Mouse (Mus musculus): Measurements from ENCODE around the gene Zwint. TPM values are rescaled to one million over a fixed set of nuclear protein-coding genes. Genes with fewer than 3 reads are reported as not detected.

Zwint gene
- polyA plus RNA-seq, 1 experiment from 2014 or later, result 249 TPM

- 62% methylated on average over 1 of the region's 1 CpGs for WGBS
- Histone ChIP-seq H3K36me3 (peaks cover 55% of the 10 kb centered on the region), H3K27me3 (no peaks in the 10 kb centered on the region), H3K4me2 (no peak overlapping the region), H3K4me1 (no peaks in the 10 kb centered on the region), H3K9ac (no peak overlapping the region), H3K9me3 (replicated peaks) (no peaks in the 10 kb centered on the region), H3K4me3 (replicated peaks) (no peak overlapping the region), H3K27ac (no peak overlapping the region)
- ATAC-seq (replicated peaks; ENCODE audit: low FRiP score), result no peak
Measured at GRCm38 (mm10) chr10:72669086-72669485, 14.4 kb downstream of the Zwint start.

GRCm38 (mm10) chr10:72675971-72676370 lies 21.3 kb downstream of the Zwint start:
- Histone ChIP-seq H3K27me3 (no peaks in the 10 kb centered on the region), H3K9me3 (replicated peaks) (no peaks in the 10 kb centered on the region), H3K4me1 (no peaks in the 10 kb centered on the region), H3K27ac (no peak overlapping the region), H3K4me2 (no peak overlapping the region), H3K4me3 (replicated peaks) (no peak overlapping the region), H3K36me3 (peaks cover 14% of the 10 kb centered on the region), H3K9ac (no peak overlapping the region)
- ATAC-seq (replicated peaks; ENCODE audit: low FRiP score), result no peak
- WGBS, result 91% methylated on average over 6 of the region's 6 CpGs

- Histone ChIP-seq H3K4me2 (no peak overlapping the region), H3K9me3 (replicated peaks) (no peaks in the 10 kb centered on the region), H3K27ac (no peak overlapping the region), H3K9ac (no peak overlapping the region), H3K27me3 (no peaks in the 10 kb centered on the region), H3K4me1 (no peaks in the 10 kb centered on the region), H3K36me3 (peaks cover 14% of the 10 kb centered on the region), H3K4me3 (replicated peaks) (no peak overlapping the region)
- 76% methylated on average over 1 of the region's 1 CpGs for WGBS
- no peak for ATAC-seq (replicated peaks; ENCODE audit: low FRiP score)
Measured at GRCm38 (mm10) chr10:72676550-72676949, 21.9 kb downstream of the Zwint start.

- H3K9ac ChIP-seq, result no peak overlapping the region
- no peaks in the 10 kb centered on the region for H3K4me1 ChIP-seq
- no peaks in the 10 kb centered on the region for H3K9me3 ChIP-seq (replicated peaks)
- no peaks in the 10 kb centered on the region for H3K27me3 ChIP-seq
- no peak for ATAC-seq (replicated peaks; ENCODE audit: low FRiP score)
- no peak overlapping the region for H3K4me3 ChIP-seq (replicated peaks)
- no peak overlapping the region for H3K27ac ChIP-seq
- H3K4me2 ChIP-seq, result no peak overlapping the region
- 92% methylated on average over 4 of the region's 4 CpGs for WGBS
- H3K36me3 ChIP-seq, result peaks cover 7% of the 10 kb centered on the region
Measured at GRCm38 (mm10) chr10:72679086-72679485, 24.4 kb downstream of the Zwint start.

GRCm38 (mm10) chr10:72701092-72701491 lies 46.4 kb downstream of the Zwint start:
- 86% methylated on average over 5 of the region's 5 CpGs for WGBS
- H3K4me3 ChIP-seq (replicated peaks), result no peak overlapping the region
- H3K4me2 ChIP-seq, result no peak overlapping the region
- H3K27me3 ChIP-seq, result no peaks in the 10 kb centered on the region
- H3K36me3 ChIP-seq, result no peaks in the 10 kb centered on the region
- H3K9me3 ChIP-seq (replicated peaks), result no peaks in the 10 kb centered on the region
- ATAC-seq (replicated peaks; ENCODE audit: low FRiP score), result no peak
- no peak overlapping the region for H3K27ac ChIP-seq
- no peak overlapping the region for H3K9ac ChIP-seq
- no peaks in the 10 kb centered on the region for H3K4me1 ChIP-seq

GRCm38 (mm10) chr10:72713754-72714153 lies 59.1 kb downstream of the Zwint start:
- no peak overlapping the region for H3K4me3 ChIP-seq (replicated peaks)
- no peaks in the 10 kb centered on the region for H3K36me3 ChIP-seq
- H3K27ac ChIP-seq, result no peak overlapping the region
- no peak for ATAC-seq (replicated peaks; ENCODE audit: low FRiP score)
- H3K4me2 ChIP-seq, result no peak overlapping the region
- H3K9ac ChIP-seq, result no peak overlapping the region
- 77% methylated on average over 2 of the region's 2 CpGs for WGBS
- H3K4me1 ChIP-seq, result no peaks in the 10 kb centered on the region
- H3K9me3 ChIP-seq (replicated peaks), result no peaks in the 10 kb centered on the region
- no peaks in the 10 kb centered on the region for H3K27me3 ChIP-seq

All from kidney, embryonic 15.5 days (tissue).